Mouse (Mus musculus): ENCODE results near the gene Mtg1.

Mtg1 gene

DNA sequence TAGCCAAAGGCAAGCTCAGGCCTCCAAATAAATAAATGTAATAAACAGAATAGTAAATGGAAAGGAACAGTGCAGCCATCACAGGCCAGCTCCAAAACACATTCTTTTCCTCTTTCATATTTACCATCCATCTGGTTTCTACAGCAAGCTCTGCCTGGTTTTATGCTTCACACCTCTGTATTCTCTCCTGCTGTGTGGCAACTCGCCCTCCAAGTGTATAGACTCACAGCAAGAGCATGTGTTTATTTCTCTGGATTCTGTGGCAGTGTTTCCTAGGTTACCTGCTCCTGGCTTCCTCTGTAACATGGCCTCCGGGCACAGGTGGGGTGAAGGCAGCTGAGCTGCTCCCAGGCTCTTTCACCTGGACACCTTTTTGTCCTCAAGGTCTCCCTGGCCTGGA is 55.1 kb downstream of the Mtg1 start:
- DNase-seq, result no peak

DNA sequence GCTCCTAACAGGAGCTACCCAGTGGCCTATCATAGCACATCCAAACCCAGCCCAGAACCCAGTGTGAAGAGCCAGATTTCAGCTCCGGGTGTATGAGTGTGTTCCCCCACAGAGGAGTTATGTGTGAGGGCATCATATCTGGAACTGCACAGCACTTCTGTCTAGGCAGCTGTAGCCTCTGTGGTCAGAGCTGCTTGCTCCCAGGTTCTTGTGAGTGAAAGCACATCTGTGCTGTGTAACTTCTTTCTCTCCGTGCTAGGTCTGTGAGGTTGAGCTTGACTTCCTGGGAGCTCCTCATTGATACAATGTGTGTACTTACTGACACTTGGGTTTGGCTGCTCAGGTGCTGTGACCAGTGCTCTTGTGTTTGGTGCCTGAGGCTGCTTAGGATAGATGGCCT is 55.5 kb downstream of the Mtg1 start:
- DNase-seq, result no peak

- no peak for DNase-seq
These were observed 56.7 kb downstream of the Mtg1 start for GRCm38 (mm10) chr7:140194031-140194430.

GRCm38 (mm10) chr7:140196002-140196401 is 58.6 kb downstream of the Mtg1 start:
- no peak for DNase-seq
